Mouse (Mus musculus) midbrain, embryonic 15.5 days (tissue): ENCODE data around the gene Timm50. TPM values are rescaled to one million over a fixed set of nuclear protein-coding genes. Genes with fewer than 3 reads are reported as not detected.

Source experiments
- ATAC-seq: fragments of 200-750 bp; cut with Nextera tagmentation; replicated peaks from 2 replicates; pipeline ENCODE4 v1.8.0; 2017; ENCODE audit warnings: moderate TSS enrichment
- H3K27ac ChIP-seq: fragments of 300-500 bp; sonication (generic); 2 replicates; pipeline ENCODE4 v1.5.1; 2015; ENCODE audit warnings: mild to moderate bottlenecking, inconsistent platforms
- H3K27me3 ChIP-seq: fragments of 300-500 bp; sonication (generic); replicated peaks from 2 replicates; pipeline ENCODE4 v1.6.1; 2015; ENCODE audit warnings: inconsistent platforms
- H3K36me3 ChIP-seq: fragments of 300-500 bp; sonication (generic); replicated peaks from 2 replicates; pipeline ENCODE4 v1.6.1; 2015; ENCODE audit warnings: inconsistent platforms
- H3K4me1 ChIP-seq: fragments of 300-500 bp; sonication (generic); 2 replicates; pipeline ENCODE4 v1.6.1; 2015; ENCODE audit warnings: inconsistent platforms
- H3K4me2 ChIP-seq: fragments of 300-500 bp; sonication (generic); 2 replicates; pipeline ENCODE4 v1.6.1; 2015; ENCODE audit warnings: inconsistent platforms, mild to moderate bottlenecking, moderate library complexity
- H3K4me3 ChIP-seq: fragments of 300-500 bp; sonication (generic); 2 replicates; pipeline ENCODE4 v1.5.1; 2015; ENCODE audit warnings: mild to moderate bottlenecking, inconsistent platforms
- H3K9ac ChIP-seq: fragments of 300-500 bp; sonication (generic); 2 replicates; pipeline ENCODE4 v1.6.1; 2015; ENCODE audit warnings: mild to moderate bottlenecking, inconsistent platforms
- H3K9me3 ChIP-seq: fragments of 300-500 bp; sonication (generic); 2 replicates; pipeline ENCODE4 v1.6.1; 2016; ENCODE audit warnings: inconsistent platforms
- WGBS: fragments of 180-500 bp; shearing (Covaris S2); methylation state at CpG from one replicate; pipeline ENCODE4 v1.1.7; 2015; ENCODE audit warnings: mixed read lengths; 5-methylcytosine and 5-hydroxymethylcytosine counted together
- polyA plus RNA-seq: library from polyadenylated mRNA; unstranded; fragments of >200 nt; fragmentation: Nextera tagmentation; extraction: Ambion mirVana; gene quantifications from 2 replicates; pipeline ENCODE4 v1.2.1, GENCODE M21; 2015

Gene Timm50
- polyA plus RNA-seq, 1 experiment from 2014 or later, result 129 TPM

GRCm38 (mm10) chr7:28318714-28319113, 6.8 kb upstream of the Timm50 start:
- Histone ChIP-seq H3K36me3 (peaks cover 91% of the 10 kb centered on the region), H3K27me3 (no peaks in the 10 kb centered on the region), H3K9ac (no peak overlapping the region), H3K9me3 (no peaks in the 10 kb centered on the region), H3K4me3 (no peak overlapping the region), H3K4me2 (no peak overlapping the region), H3K27ac (no peak overlapping the region), H3K4me1 (no peaks in the 10 kb centered on the region)
- 95% methylated on average over 17 of the region's 17 CpGs for WGBS
- no peak for ATAC-seq

GRCm38 (mm10) chr7:28318036-28318435, 6.2 kb upstream of the Timm50 start:
- WGBS, result 94% methylated on average over 3 of the region's 3 CpGs
- Histone ChIP-seq H3K27ac (no peak overlapping the region), H3K4me3 (no peak overlapping the region), H3K4me2 (no peak overlapping the region), H3K36me3 (peaks cover 84% of the 10 kb centered on the region), H3K4me1 (no peaks in the 10 kb centered on the region), H3K9me3 (no peaks in the 10 kb centered on the region), H3K9ac (no peak overlapping the region), H3K27me3 (no peaks in the 10 kb centered on the region)
- ATAC-seq, result no peak

DNA sequence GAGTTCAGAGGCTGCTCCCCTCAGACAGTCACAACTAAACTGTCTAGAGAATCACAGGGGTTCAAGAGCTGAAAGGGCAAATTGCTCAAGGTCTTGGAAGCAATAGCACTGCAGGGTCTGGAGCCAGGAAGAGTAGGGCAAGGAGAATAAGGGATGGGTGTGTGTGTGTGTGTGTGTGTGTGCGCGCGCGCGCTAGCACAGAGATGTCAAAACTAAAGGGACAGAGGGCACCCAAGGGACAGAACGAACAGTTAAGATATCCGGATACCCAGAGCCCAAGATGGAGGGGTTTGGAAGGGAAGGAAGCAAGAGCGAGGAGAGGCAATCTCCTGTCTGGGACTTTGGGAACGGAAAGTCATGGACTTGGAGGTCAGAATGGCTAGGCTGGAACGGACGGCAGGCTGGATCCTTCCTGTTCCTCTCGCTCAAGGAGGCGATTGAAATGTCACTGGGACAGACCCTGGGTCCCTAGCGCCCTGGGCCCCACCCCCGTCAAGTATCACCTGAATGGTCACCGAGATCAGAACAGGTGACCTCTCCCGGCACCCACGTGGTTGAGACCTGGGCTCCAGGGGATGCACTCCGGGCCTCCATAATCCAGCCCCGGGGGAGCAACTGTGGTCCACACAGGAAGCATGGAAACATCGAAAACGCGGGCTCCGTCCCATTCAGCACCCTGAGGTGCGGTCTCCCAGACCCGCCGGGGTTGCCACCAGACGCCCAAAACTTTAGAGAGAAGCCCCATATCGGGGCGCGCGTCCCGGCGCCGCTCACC, 534 bp downstream of the Timm50 start:
- WGBS, result 6% methylated on average over 35 of the region's 35 CpGs
- Histone ChIP-seq H3K4me2 (peak overlapping the region; percentile 95), H3K9me3 (no peaks in the 10 kb centered on the region), H3K36me3 (peaks cover 43% of the 10 kb centered on the region), H3K9ac (peak overlapping the region; percentile 97), H3K27ac (peak overlapping the region; percentile 83), H3K27me3 (no peaks in the 10 kb centered on the region), H3K4me1 (peaks cover 22% of the 10 kb centered on the region), H3K4me3 (peak overlapping the region; percentile 86)
- peak; percentile 72 for ATAC-seq

GRCm38 (mm10) chr7:28309737-28310136, 2.1 kb downstream of the Timm50 start:
- H3K27me3 ChIP-seq, result no peaks in the 10 kb centered on the region
- peaks cover 22% of the 10 kb centered on the region for H3K4me1 ChIP-seq
- no peak overlapping the region for H3K4me3 ChIP-seq
- ATAC-seq, result no peak
- H3K9me3 ChIP-seq, result no peaks in the 10 kb centered on the region
- H3K36me3 ChIP-seq, result peaks cover 37% of the 10 kb centered on the region
- WGBS, result 31% methylated on average over 9 of the region's 9 CpGs
- H3K27ac ChIP-seq, result no peak overlapping the region
- no peak overlapping the region for H3K9ac ChIP-seq
- no peak overlapping the region for H3K4me2 ChIP-seq

DNA sequence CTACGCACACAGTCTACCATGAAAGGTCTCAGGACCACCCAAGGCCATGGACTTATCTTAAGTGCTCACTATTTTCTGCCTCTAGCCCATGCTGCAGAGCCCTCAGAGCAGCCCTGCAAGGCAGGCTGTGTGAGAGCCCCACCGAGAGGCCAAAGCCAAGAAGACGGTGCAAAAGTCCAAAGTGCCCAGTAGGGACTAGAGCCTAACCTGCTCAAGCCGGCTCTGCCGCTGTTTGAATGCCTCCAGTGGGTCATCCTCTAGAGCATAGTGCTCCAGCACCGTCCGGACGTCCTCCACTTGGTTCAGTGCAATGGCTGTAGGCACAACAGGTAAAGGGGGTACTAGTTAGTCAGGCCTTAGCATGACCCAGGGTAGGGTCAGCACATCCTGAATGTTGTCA, 5.7 kb downstream of the Timm50 start:
- no peak for ATAC-seq
- H3K9me3 ChIP-seq, result no peaks in the 10 kb centered on the region
- no peak overlapping the region for H3K27ac ChIP-seq
- H3K9ac ChIP-seq, result no peak overlapping the region
- H3K4me2 ChIP-seq, result no peak overlapping the region
- WGBS, result 95% methylated on average over 8 of the region's 8 CpGs
- H3K4me1 ChIP-seq, result peaks cover 26% of the 10 kb centered on the region
- no peaks in the 10 kb centered on the region for H3K27me3 ChIP-seq
- H3K36me3 ChIP-seq, result peaks cover 30% of the 10 kb centered on the region
- H3K4me3 ChIP-seq, result no peak overlapping the region

DNA sequence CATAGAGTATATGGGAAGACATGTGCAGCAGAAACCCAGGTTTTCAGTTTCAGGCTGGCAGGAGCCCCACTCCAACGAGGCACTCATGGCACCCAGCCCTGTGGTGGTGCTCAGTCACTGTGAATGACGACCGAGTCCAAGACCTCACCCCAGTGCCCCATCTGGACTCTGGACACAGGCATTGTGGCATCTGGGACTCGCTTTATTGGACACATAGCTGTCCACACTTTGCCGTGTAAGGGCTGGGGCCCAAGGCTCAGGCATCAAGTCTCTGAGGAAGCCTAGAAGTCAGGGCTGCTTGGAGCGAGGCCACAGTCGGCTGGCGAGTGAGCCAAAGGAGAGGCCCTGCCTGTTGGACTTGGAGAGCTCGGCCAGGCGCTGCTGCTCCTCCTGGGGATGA, 6.2 kb downstream of the Timm50 start:
- WGBS, result 90% methylated on average over 10 of the region's 10 CpGs
- Histone ChIP-seq H3K4me2 (no peak overlapping the region), H3K27ac (no peak overlapping the region), H3K27me3 (no peaks in the 10 kb centered on the region), H3K36me3 (peaks cover 30% of the 10 kb centered on the region), H3K9me3 (no peaks in the 10 kb centered on the region), H3K4me3 (no peak overlapping the region), H3K9ac (no peak overlapping the region), H3K4me1 (peaks cover 23% of the 10 kb centered on the region)
- ATAC-seq, result no peak

DNA sequence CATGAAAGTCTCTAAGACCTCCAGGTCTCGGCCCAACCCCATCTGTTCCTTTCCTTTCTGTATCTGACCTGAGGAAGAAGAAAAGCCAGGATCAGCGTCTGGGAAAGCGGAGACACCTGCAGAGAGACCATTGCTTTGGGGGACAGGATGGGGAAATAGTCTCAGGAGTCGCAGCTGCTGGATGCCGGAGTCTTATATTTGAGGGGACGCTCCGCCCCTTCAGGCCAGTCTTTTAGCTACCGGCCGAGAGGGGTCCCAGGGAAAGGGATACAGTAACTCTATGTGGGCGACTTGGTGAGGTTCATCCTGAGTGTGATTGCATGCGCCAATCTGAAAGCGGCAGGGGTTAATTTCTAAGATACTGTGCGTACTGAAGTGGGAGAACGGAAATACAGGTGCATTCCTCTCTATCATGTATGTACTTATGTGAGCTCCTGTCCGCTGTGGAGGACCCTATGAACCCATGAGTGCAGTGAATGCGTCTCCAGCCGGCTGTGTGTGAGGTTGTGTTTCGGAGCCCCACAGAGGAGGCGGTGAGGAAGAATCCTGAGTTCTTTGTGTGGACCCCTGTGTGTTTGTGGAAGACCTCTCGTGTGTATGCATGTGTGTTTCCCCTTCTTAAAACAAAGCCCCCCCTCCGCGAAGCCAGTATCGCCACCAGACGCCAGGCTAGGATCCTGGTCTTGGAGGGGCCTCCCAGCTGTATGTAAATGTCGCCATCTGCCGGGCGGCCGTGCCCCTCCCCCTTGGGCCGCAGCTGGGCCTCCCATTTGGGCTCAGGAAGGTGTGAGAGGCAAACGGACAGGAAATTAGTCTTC, 10.0 kb downstream of the Timm50 start, which contains the start of gene Dll3:
TSS of gene Dll3 (minus strand) at position 623 of the 818 bp plus-strand sequence.
- 1% methylated on average over 30 of the region's 30 CpGs for WGBS
- H3K27ac ChIP-seq, result peak within 1 kb of the TSS; percentile 74
- H3K9me3 ChIP-seq, result no peaks in the 10 kb centered on the region
- H3K4me3 ChIP-seq, result peak within 1 kb of the TSS; percentile 37
- H3K36me3 ChIP-seq, result peaks cover 13% of the 10 kb centered on the region
- ATAC-seq, result peak; percentile 55
- no peaks in the 10 kb centered on the region; the same call in 1 of the 2 replicates for H3K27me3 ChIP-seq
- peak within 1 kb of the TSS; percentile 37 for H3K9ac ChIP-seq
- H3K4me1 ChIP-seq, result peaks cover 26% of the 10 kb centered on the region
- peak within 1 kb of the TSS; percentile 54 for H3K4me2 ChIP-seq

GRCm38 (mm10) chr7:28298837-28299625, 12.8 kb downstream of the Timm50 start:
- no peaks in the 10 kb centered on the region for H3K9me3 ChIP-seq
- H3K4me1 ChIP-seq, result peaks cover 36% of the 10 kb centered on the region
- WGBS, result 10% methylated on average over 43 of the region's 43 CpGs
- peak overlapping the region; percentile 22 for H3K4me3 ChIP-seq
- no peaks in the 10 kb centered on the region for H3K36me3 ChIP-seq
- ATAC-seq, result 0 out of 2 replicates have a peak, but pooled peaks have one; percentile 28
- no peaks in the 10 kb centered on the region; the same call in 1 of the 2 replicates for H3K27me3 ChIP-seq
- H3K9ac ChIP-seq, result no peak overlapping the region
- 0 out of 2 replicates have a peak overlapping the region, but pooled peaks have one; percentile 22 for H3K27ac ChIP-seq
- H3K4me2 ChIP-seq, result peak overlapping the region; percentile 47

GRCm38 (mm10) chr7:28294481-28294880, 17.4 kb downstream of the Timm50 start:
- no peaks in the 10 kb centered on the region for H3K36me3 ChIP-seq
- peak overlapping the region; percentile 69 for H3K9ac ChIP-seq
- peak overlapping the region; percentile 66 for H3K27ac ChIP-seq
- peak; percentile 79 for ATAC-seq
- H3K4me2 ChIP-seq, result peak overlapping the region; percentile 81
- H3K9me3 ChIP-seq, result no peaks in the 10 kb centered on the region
- H3K27me3 ChIP-seq, result peaks cover 28% of the 10 kb centered on the region
- peak overlapping the region; percentile 64 for H3K4me3 ChIP-seq
- H3K4me1 ChIP-seq, result peaks cover 35% of the 10 kb centered on the region
- WGBS, result 3% methylated on average over 59 of the region's 63 CpGs

- H3K36me3 ChIP-seq, result no peaks in the 10 kb centered on the region
- peaks cover 24% of the 10 kb centered on the region for H3K4me1 ChIP-seq
- H3K9ac ChIP-seq, result peak within 1 kb of the TSS; percentile 2; the same call in 1 of the 2 replicates
- H3K27me3 ChIP-seq, result peaks cover 38% of the 10 kb centered on the region
- 1% methylated on average over 52 of the region's 52 CpGs for WGBS
- peak within 1 kb of the TSS; percentile 29 for H3K4me3 ChIP-seq
- H3K27ac ChIP-seq, result no peak within 1 kb of the TSS
- H3K9me3 ChIP-seq, result no peaks in the 10 kb centered on the region
- peak within 1 kb of the TSS; percentile 49 for H3K4me2 ChIP-seq
- peak; percentile 37; the same call in 1 of the 2 replicates for ATAC-seq
Measured at GRCm38 (mm10) chr7:28290638-28291590, 21.0 kb downstream of the Timm50 start, which contains the start of gene Selenov. TSS of gene Selenov (minus strand) at chr7:28291186.

- peak overlapping the region; percentile 49 for H3K4me2 ChIP-seq
- peak overlapping the region; percentile 29 for H3K4me3 ChIP-seq
- no peak overlapping the region for H3K9ac ChIP-seq
- 1% methylated on average over 16 of the region's 18 CpGs for WGBS
- peaks cover 24% of the 10 kb centered on the region for H3K4me1 ChIP-seq
- no peaks in the 10 kb centered on the region for H3K36me3 ChIP-seq
- H3K27me3 ChIP-seq, result peaks cover 38% of the 10 kb centered on the region
- H3K9me3 ChIP-seq, result no peaks in the 10 kb centered on the region
- no peak overlapping the region for H3K27ac ChIP-seq
- 0 out of 2 replicates have a peak, but pooled peaks have one; percentile 8 for ATAC-seq
Measured at GRCm38 (mm10) chr7:28290165-28290564, 21.7 kb downstream of the Timm50 start.
